Mouse (Mus musculus) kidney, postnatal 0 days (tissue): ENCODE results near the gene Pctp. TPM values are rescaled to one million over a fixed set of nuclear protein-coding genes. Genes with fewer than 3 reads are reported as not detected.

Experiments
- ATAC-seq: fragments of 200-750 bp; cut with Nextera tagmentation; replicated peaks from 2 replicates; pipeline ENCODE4 v1.8.0; 2017; ENCODE audit warnings: low read depth, moderate number of reproducible peaks, moderate TSS enrichment, moderate library complexity; ENCODE audit not compliant: low FRiP score
- DNase-seq: peaks from one replicate; pipeline ENCODE4 v3.0.0-alpha.2; 2016; ENCODE audit warnings: low spot score
- H3K27ac ChIP-seq: fragments of 300-500 bp; sonication (generic); 2 replicates; pipeline ENCODE4 v1.5.1; 2014; ENCODE audit warnings: mild to moderate bottlenecking
- H3K27me3 ChIP-seq: fragments of 300-500 bp; sonication (generic); 2 replicates; pipeline ENCODE4 v1.6.1; 2014; ENCODE audit warnings: low read length, mixed read lengths; ENCODE audit not compliant: insufficient read depth
- H3K36me3 ChIP-seq: fragments of 300-500 bp; sonication (generic); 2 replicates; pipeline ENCODE4 v1.6.1; 2014; ENCODE audit warnings: low read length, mixed read lengths; ENCODE audit not compliant: insufficient read depth
- H3K4me1 ChIP-seq: fragments of 300-500 bp; sonication (generic); replicated peaks from 2 replicates; pipeline ENCODE4 v1.6.1; 2014; ENCODE audit warnings: antibody characterized with exemption, low read length, mixed read lengths; ENCODE audit not compliant: insufficient read depth
- H3K4me2 ChIP-seq: fragments of 300-500 bp; sonication (generic); 2 replicates; pipeline ENCODE4 v1.6.1; 2014; ENCODE audit warnings: mild to moderate bottlenecking, low read length, moderate library complexity, mixed read lengths
- H3K4me3 ChIP-seq: fragments of 300-500 bp; sonication (generic); replicated peaks from 2 replicates; pipeline ENCODE4 v1.5.1; 2014; ENCODE audit warnings: low read depth, low read length
- H3K9ac ChIP-seq: fragments of 300-500 bp; sonication (generic); 2 replicates; pipeline ENCODE4 v1.6.1; 2014; ENCODE audit warnings: low read depth, low read length
- H3K9me3 ChIP-seq: fragments of 300-500 bp; sonication (generic); replicated peaks from 2 replicates; pipeline ENCODE4 v1.6.1; 2016; ENCODE audit warnings: low read length, inconsistent platforms, mixed read lengths
- CTCF ChIP-seq: IDR thresholded peaks from 2 replicates; pipeline ENCODE4 v1.5.1; 2016; ENCODE audit warnings: antibody characterized with exemption, low read depth, mild to moderate bottlenecking, moderate library complexity
- WGBS: fragments of 180-500 bp; shearing (Covaris S2); extraction: QIAGEN DNeasy Blood & Tissue Kit; methylation state at CpG from one replicate; pipeline ENCODE4 v1.1.7; 2014; 5-methylcytosine and 5-hydroxymethylcytosine counted together
- polyA plus RNA-seq: library from polyadenylated mRNA; unstranded; fragments of >200 nt; fragmentation: Nextera tagmentation; extraction: Ambion mirVana; gene quantifications from 2 replicates; pipeline ENCODE4 v1.2.1, GENCODE M21; 2015

Gene Pctp
- polyA plus RNA-seq, 1 experiment from 2014 or later = 11.7 TPM

DNA sequence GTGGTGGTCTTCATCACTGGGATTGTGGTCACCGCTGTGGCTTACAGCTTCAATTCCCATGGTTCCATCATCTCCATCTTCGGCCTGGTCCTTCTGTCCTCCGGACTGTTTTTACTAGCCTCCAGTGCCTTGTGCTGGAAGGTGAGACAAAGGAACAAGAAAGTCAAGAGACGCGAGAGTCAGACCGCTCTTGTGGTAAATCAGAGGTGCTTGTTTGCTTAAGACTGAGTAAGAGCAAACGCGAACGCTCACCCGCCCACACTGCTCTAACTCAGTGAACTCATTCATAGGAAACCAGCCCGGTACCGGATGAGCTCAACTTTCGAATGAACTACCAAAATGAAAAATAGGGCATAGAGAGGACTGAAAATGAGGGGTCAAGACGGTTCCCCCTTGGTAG is 32.8 kb upstream of the Pctp start:
- Histone ChIP-seq H3K4me1 (0 out of 2 replicates have a peak, but pooled peaks cover 3% of the 10 kb centered on the region), H3K27me3 (no peaks in the 10 kb centered on the region), H3K9ac (no peak overlapping the region), H3K9me3 (no peaks in the 10 kb centered on the region), H3K4me3 (no peak overlapping the region), H3K4me2 (no peak overlapping the region), H3K27ac (no peak overlapping the region), H3K36me3 (no peaks in the 10 kb centered on the region)
- ATAC-seq (no peak), DNase-seq (peak; percentile 63)
- WGBS = 42% methylated on average over 14 of the region's 14 CpGs
- no peak for TF ChIP-seq CTCF

DNA sequence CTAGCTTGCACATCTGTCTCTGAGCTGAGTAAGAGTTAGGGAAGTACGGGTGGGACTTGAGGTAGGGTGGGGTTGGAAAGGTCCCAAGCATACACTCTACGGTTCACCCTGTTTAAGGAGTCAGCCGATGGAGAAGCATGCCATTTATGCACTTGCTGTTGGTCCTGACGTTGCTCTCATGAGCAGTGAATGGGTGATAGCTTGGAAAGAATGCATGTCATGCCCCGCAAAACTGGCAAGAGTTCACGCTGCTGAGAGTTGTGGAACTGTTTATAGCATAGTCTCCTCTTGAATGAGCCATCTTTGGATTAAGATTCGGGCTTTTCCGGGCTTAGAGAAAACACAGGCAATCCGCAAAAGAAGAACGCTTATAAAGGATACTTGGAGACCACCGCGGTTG is 32.0 kb upstream of the Pctp start:
- H3K4me1 ChIP-seq = 0 out of 2 replicates have a peak, but pooled peaks cover 9% of the 10 kb centered on the region
- no peak overlapping the region for H3K9ac ChIP-seq
- WGBS = 81% methylated on average over 12 of the region's 12 CpGs
- H3K36me3 ChIP-seq = no peaks in the 10 kb centered on the region
- H3K27ac ChIP-seq = no peak overlapping the region
- ATAC-seq (no peak), DNase-seq (no peak)
- no peaks in the 10 kb centered on the region for H3K27me3 ChIP-seq
- H3K9me3 ChIP-seq = no peaks in the 10 kb centered on the region
- 0 out of 2 replicates have a peak overlapping the region, but pooled peaks have one; percentile 7 for H3K4me2 ChIP-seq
- TF ChIP-seq CTCF = no peak
- no peak overlapping the region for H3K4me3 ChIP-seq

DNA sequence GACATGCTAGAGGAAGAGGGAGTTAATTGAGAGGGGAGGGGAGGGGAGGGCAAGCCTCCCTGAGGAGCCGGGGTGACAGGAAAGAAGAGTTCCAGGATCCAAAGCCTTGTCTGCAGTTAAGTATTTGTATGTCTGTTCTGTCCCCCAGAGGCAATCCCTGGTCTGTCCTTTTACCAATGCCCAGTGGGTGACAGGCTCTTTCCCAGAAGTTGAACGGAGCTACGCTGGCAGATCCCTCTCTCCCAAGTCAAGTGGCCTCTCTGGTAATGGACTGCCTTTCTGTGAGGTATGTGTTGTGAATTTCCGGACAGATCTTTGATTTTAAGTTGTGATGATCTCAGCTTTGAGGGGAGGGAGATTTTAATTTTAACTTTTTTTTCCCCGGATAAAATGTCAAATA is 30.7 kb upstream of the Pctp start:
- no peak for TF ChIP-seq CTCF
- Histone ChIP-seq H3K27me3 (no peaks in the 10 kb centered on the region), H3K4me3 (peak overlapping the region; percentile 17; the same call in 1 of the 2 replicates), H3K36me3 (no peaks in the 10 kb centered on the region), H3K27ac (no peak overlapping the region), H3K4me2 (peak overlapping the region; percentile 63), H3K9ac (no peak overlapping the region), H3K4me1 (0 out of 2 replicates have a peak, but pooled peaks cover 13% of the 10 kb centered on the region), H3K9me3 (no peaks in the 10 kb centered on the region)
- WGBS = 37% methylated on average over 5 of the region's 5 CpGs
- DNase-seq (peak; percentile 29), ATAC-seq (no peak)

DNA sequence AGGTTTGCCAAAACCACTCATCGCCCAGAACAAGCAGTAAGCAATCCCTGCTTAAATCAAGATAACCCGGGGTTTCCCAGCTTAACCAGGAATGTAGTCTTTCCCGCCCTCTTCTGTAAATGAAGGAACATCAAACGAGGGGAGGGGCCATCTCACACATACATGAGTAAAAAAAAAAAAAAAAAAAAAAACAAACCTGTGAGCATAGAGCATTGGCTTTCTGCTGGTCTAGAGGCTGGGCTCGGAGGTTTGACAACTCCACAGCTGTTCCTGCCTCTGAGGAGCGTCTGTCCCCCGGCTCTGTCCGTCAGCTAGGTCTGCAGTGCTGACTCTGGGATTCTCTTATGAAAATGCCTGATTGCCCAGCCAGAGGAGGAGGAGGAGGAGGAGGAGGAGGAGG is 30.1 kb upstream of the Pctp start:
- no peaks in the 10 kb centered on the region for H3K36me3 ChIP-seq
- ATAC-seq = no peak
- WGBS = 10% methylated on average over 8 of the region's 8 CpGs
- no peak for TF ChIP-seq CTCF
- no peaks in the 10 kb centered on the region for H3K27me3 ChIP-seq
- no peak overlapping the region for H3K9ac ChIP-seq
- no peak overlapping the region for H3K27ac ChIP-seq
- H3K9me3 ChIP-seq = no peaks in the 10 kb centered on the region
- H3K4me2 ChIP-seq = peak overlapping the region; percentile 63
- H3K4me3 ChIP-seq = peak overlapping the region; percentile 17
- DNase-seq = peak; percentile 42
- H3K4me1 ChIP-seq = 0 out of 2 replicates have a peak, but pooled peaks cover 13% of the 10 kb centered on the region

DNA sequence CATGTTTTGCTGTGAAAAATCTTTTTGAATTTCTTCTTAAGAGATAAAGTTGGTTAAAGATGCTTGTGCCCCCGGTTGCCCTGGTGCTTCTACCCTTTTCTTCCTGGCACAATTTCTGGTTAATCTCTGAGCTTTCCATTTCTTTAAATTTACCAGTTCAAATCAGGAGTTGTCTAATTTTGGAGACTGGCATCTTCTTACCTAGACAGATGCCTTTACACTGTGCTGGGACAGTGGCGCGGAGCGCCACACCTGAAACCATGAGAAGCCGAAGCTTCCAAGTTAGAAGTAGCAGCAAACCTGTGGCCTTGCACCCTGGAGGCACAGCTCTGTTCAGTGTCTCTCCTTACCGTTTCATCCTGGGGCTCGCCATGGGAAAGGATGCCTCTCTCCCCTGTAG is 28.4 kb upstream of the Pctp start:
- no peak overlapping the region for H3K27ac ChIP-seq
- H3K4me2 ChIP-seq = peak overlapping the region; percentile 63
- H3K9ac ChIP-seq = peak overlapping the region; percentile 52; the same call in 1 of the 2 replicates
- H3K4me1 ChIP-seq = peaks cover 13% of the 10 kb centered on the region; the same call in 1 of the 2 replicates
- WGBS = 35% methylated on average over 7 of the region's 7 CpGs
- DNase-seq = no peak
- no peaks in the 10 kb centered on the region for H3K9me3 ChIP-seq
- peak overlapping the region; percentile 43 for H3K4me3 ChIP-seq
- TF ChIP-seq CTCF = no peak
- H3K36me3 ChIP-seq = no peaks in the 10 kb centered on the region
- H3K27me3 ChIP-seq = no peaks in the 10 kb centered on the region
- no peak for ATAC-seq

DNA sequence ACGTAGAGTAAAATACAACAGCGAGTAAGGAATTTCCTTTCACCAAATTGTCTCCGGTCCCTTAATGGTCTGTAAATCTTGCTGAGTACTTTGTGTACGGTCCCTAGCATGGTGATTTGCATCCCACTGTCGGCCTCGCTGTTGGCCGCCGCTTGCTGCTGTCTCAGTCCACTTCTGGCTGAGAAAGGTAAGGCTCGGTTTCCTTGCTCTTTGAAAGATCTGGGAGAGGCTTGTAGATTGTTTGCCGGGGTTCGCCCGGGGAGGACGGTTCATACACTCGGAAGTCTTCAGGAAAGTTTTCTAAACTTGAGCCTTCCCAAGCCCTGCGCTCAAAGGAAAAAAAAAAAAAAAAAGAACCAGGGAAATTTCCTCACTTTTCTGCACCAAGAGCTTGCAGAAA is 27.9 kb upstream of the Pctp start:
- TF ChIP-seq CTCF = no peak
- no peaks in the 10 kb centered on the region for H3K9me3 ChIP-seq
- no peak overlapping the region for H3K27ac ChIP-seq
- ATAC-seq (no peak), DNase-seq (peak; percentile 94)
- peak overlapping the region; percentile 63 for H3K4me2 ChIP-seq
- H3K36me3 ChIP-seq = no peaks in the 10 kb centered on the region
- H3K4me3 ChIP-seq = peak overlapping the region; percentile 43
- peak overlapping the region; percentile 52; the same call in 1 of the 2 replicates for H3K9ac ChIP-seq
- H3K27me3 ChIP-seq = no peaks in the 10 kb centered on the region
- peaks cover 13% of the 10 kb centered on the region; the same call in 1 of the 2 replicates for H3K4me1 ChIP-seq
- WGBS = under 1% methylated on average over 15 of the region's 15 CpGs
